8 mouse cellular contexts compared by ENCODE assay signal in genomic region chr2:25582466-25583119, GRCm38 (mm10). TPM values are rescaled to one million over a fixed set of nuclear protein-coding genes. Genes with fewer than 3 reads are reported as not detected.
DNase-seq lines count a peak whose midpoint lies in the region; ATAC-seq and TF ChIP-seq lines count a peak whose summit lies in the region.

No protein-coding gene starts in this region.

- H3K9me3 ChIP-seq in intestine, embryonic 15.5 days, result no peaks in the 10 kb centered on the region
- 0 out of 2 replicates have a peak, but pooled peaks cover 4% of the 10 kb centered on the region for H3K9me3 ChIP-seq in intestine, embryonic 16.5 days (ENCODE audit: control insufficient read depth, low read length)

- TF ChIP-seq CTCF in cortical plate, adult 2 months (IDR thresholded peaks at IDR 0.05; ENCODE audit: extremely low read depth, insufficient read depth, low read length), result no peak

- no peak overlapping the region for H3K9ac ChIP-seq in intestine, embryonic 15.5 days
- H3K9ac ChIP-seq in intestine, embryonic 16.5 days (ENCODE audit: low read depth, low read length), result no peak overlapping the region

- peaks cover 52% of the 10 kb centered on the region for H3K4me1 ChIP-seq in intestine, embryonic 15.5 days (replicated peaks)
- H3K4me1 ChIP-seq in intestine, embryonic 16.5 days (ENCODE audit: control insufficient read depth, insufficient read depth, low read length), result peaks cover 53% of the 10 kb centered on the region
- H3K4me1 ChIP-seq in cortical plate, adult 2 months (ENCODE audit: control insufficient read depth, insufficient read depth, low read length), result peaks cover 9% of the 10 kb centered on the region

- 42% methylated on average over 12 of the region's 12 CpGs for WGBS in intestine, embryonic 15.5 days
- 44% methylated on average over 12 of the region's 12 CpGs for WGBS in intestine, embryonic 16.5 days

- no peak overlapping the region for H3K27ac ChIP-seq in intestine, embryonic 15.5 days
- no peak overlapping the region for H3K27ac ChIP-seq in intestine, embryonic 16.5 days (ENCODE audit: low read length)
- peak overlapping the region; percentile 93 for H3K27ac ChIP-seq in cortical plate, adult 2 months (ENCODE audit: insufficient read depth, low read length)

- H3K36me3 ChIP-seq in intestine, embryonic 15.5 days, result peaks cover 12% of the 10 kb centered on the region; the same call in 1 of the 2 replicates
- peaks cover 6% of the 10 kb centered on the region; the same call in 1 of the 2 replicates for H3K36me3 ChIP-seq in intestine, embryonic 16.5 days (ENCODE audit: control insufficient read depth, insufficient read depth, low read length)

- H3K27me3 ChIP-seq in intestine, embryonic 15.5 days (replicated peaks), result peaks cover 35% of the 10 kb centered on the region
- H3K27me3 ChIP-seq in intestine, embryonic 16.5 days (replicated peaks; ENCODE audit: control insufficient read depth, insufficient read depth, low read length), result peaks cover 31% of the 10 kb centered on the region

- no peak overlapping the region for H3K4me3 ChIP-seq in intestine, embryonic 15.5 days (replicated peaks)
- H3K4me3 ChIP-seq in intestine, embryonic 16.5 days (ENCODE audit: low read length), result no peak overlapping the region
- no peak overlapping the region for H3K4me3 ChIP-seq in cortical plate, adult 2 months (ENCODE audit: insufficient read depth, low read length)

- H3K4me2 ChIP-seq in intestine, embryonic 15.5 days (replicated peaks), result peak overlapping the region; percentile 82; the same call in 1 of the 2 replicates
- H3K4me2 ChIP-seq in intestine, embryonic 16.5 days (ENCODE audit: low read depth, low read length), result no peak overlapping the region

- peak; percentile 33 for DNase-seq in R1 (ENCODE audit: low read depth, low spot score)
- peak; percentile 83 to 92 for DNase-seq in layer of hippocampus, postnatal 14 days (ENCODE audit: low spot score in 2 of 2)
- DNase-seq in naive thymus-derived CD4-positive, alpha-beta T cell, adult 2 months (ENCODE audit: low read depth), result peak; percentile 28
- no peak for DNase-seq in yolk sac, embryonic 10.5 days (ENCODE audit: low spot score)
- DNase-seq in MN1 (ENCODE audit: low spot score), result no peak

- TF ChIP-seq POLR2A in cortical plate, adult 2 months (IDR thresholded peaks at IDR 0.05; ENCODE audit: extremely low read depth, insufficient read depth, low read length), result peak; percentile 49; the same call in 1 of the 2 replicates

- ATAC-seq in intestine, embryonic 15.5 days, result no peak
- ATAC-seq in intestine, embryonic 16.5 days, result no peak

RNA-seq across cellular contexts. Expression of gene Ajm1, which starts 1.0 kb away (rescaled TPM):
- polyA plus RNA-seq in intestine, embryonic 15.5 days (2015; fragmentation: Nextera tagmentation; extraction: Ambion mirVana), result 1.7 and 2.9 TPM in 2 replicates
- polyA plus RNA-seq in intestine, embryonic 16.5 days (2015; fragmentation: Nextera tagmentation; extraction: Ambion mirVana), result 0.93 and 1.4 TPM in 2 replicates
- 115 and 125 TPM in 2 replicates for polyA plus RNA-seq in cortical plate, adult 2 months (2012; rRNA removed)
- total RNA-seq in layer of hippocampus, postnatal 14 days (2021), result 100 to 1,000 TPM in 1 of 2 experiments, 10 to 100 TPM in 1; 99.8 to 103 TPM

RNA-seq across cellular contexts. Expression of gene Phpt1, which starts 7.6 kb away (rescaled TPM):
- polyA plus RNA-seq in intestine, embryonic 15.5 days (2015; fragmentation: Nextera tagmentation; extraction: Ambion mirVana), result 163 and 190 TPM in 2 replicates
- 145 and 176 TPM in 2 replicates for polyA plus RNA-seq in intestine, embryonic 16.5 days (2015; fragmentation: Nextera tagmentation; extraction: Ambion mirVana)
- 123 and 129 TPM in 2 replicates for polyA plus RNA-seq in cortical plate, adult 2 months (2012; rRNA removed)
- total RNA-seq in layer of hippocampus, postnatal 14 days (2021), result 10 to 100 TPM; 81.2 to 83.8 TPM

RNA-seq across cellular contexts. Expression of gene Mamdc4, which starts 7.9 kb away (rescaled TPM):
- polyA plus RNA-seq in intestine, embryonic 15.5 days (2015; fragmentation: Nextera tagmentation; extraction: Ambion mirVana), result 297 and 389 TPM in 2 replicates
- 582 and 797 TPM in 2 replicates for polyA plus RNA-seq in intestine, embryonic 16.5 days (2015; fragmentation: Nextera tagmentation; extraction: Ambion mirVana)
- 1.1 and 1.2 TPM in 2 replicates for polyA plus RNA-seq in cortical plate, adult 2 months (2012; rRNA removed)
- 1 to 10 TPM; 1.7 to 2.6 TPM for total RNA-seq in layer of hippocampus, postnatal 14 days (2021)

RNA-seq across cellular contexts. Expression of gene Edf1, which starts 24.9 kb away (rescaled TPM):
- 339 and 367 TPM in 2 replicates for polyA plus RNA-seq in intestine, embryonic 15.5 days (2015; fragmentation: Nextera tagmentation; extraction: Ambion mirVana)
- 343 and 364 TPM in 2 replicates for polyA plus RNA-seq in intestine, embryonic 16.5 days (2015; fragmentation: Nextera tagmentation; extraction: Ambion mirVana)
- polyA plus RNA-seq in cortical plate, adult 2 months (2012; rRNA removed), result 270 and 276 TPM in 2 replicates
- 100 to 1,000 TPM; 214 to 226 TPM for total RNA-seq in layer of hippocampus, postnatal 14 days (2021)

RNA-seq across cellular contexts. Expression of gene Rabl6, which starts 25.7 kb away (rescaled TPM):
- 65.5 and 69.7 TPM in 2 replicates for polyA plus RNA-seq in intestine, embryonic 15.5 days (2015; fragmentation: Nextera tagmentation; extraction: Ambion mirVana)
- 45.8 and 52.7 TPM in 2 replicates for polyA plus RNA-seq in intestine, embryonic 16.5 days (2015; fragmentation: Nextera tagmentation; extraction: Ambion mirVana)
- 158 and 162 TPM in 2 replicates for polyA plus RNA-seq in cortical plate, adult 2 months (2012; rRNA removed)
- total RNA-seq in layer of hippocampus, postnatal 14 days (2021), result 100 to 1,000 TPM; 105 to 107 TPM

Comparison
In these comparisons a context has a peak if more than half of its experiments do, and no peak if none do; other contexts are left out.
1. DNase-seq: peak in R1 (single experiment), layer of hippocampus, postnatal 14 days (2 of 2) and naive thymus-derived CD4-positive, alpha-beta T cell, adult 2 months (single experiment); none in yolk sac, embryonic 10.5 days (single experiment) and MN1 (single experiment).
2. RNA of gene Ajm1, which starts 1.0 kb away (polyA plus RNA-seq): 115 to 125 TPM in cortical plate, adult 2 months; 1.7 to 2.9 TPM in intestine, embryonic 15.5 days and 0.93 to 1.4 TPM in intestine, embryonic 16.5 days; every median in the first group is over 10 times any median in the second.
3. RNA of gene Mamdc4, which starts 7.9 kb away (polyA plus RNA-seq): 582 to 797 TPM in intestine, embryonic 16.5 days and 297 to 389 TPM in intestine, embryonic 15.5 days; 1.1 to 1.2 TPM in cortical plate, adult 2 months; every median in the first group is over 100 times any median in the second.